Mouse (Mus musculus) liver, embryonic 13.5 days (tissue): ENCODE measurements around the gene Adgrb2. TPM values are rescaled to one million over a fixed set of nuclear protein-coding genes. Genes with fewer than 3 reads are reported as not detected.

Experiments
- ATAC-seq: fragments of 200-750 bp; cut with Nextera tagmentation; 2 replicates; pipeline ENCODE4 v1.8.0; 2017; ENCODE audit warnings: low read depth, mild to moderate bottlenecking, moderate number of reproducible peaks, moderate library complexity
- DNase-seq: peaks from one replicate; pipeline ENCODE4 v3.0.0; 2022
- H3K27ac ChIP-seq: fragments of 300-500 bp; sonication (generic); 2 replicates; pipeline ENCODE4 v1.5.1; 2015; ENCODE audit warnings: moderate library complexity, mild to moderate bottlenecking, inconsistent platforms
- H3K27me3 ChIP-seq: fragments of 300-500 bp; sonication (generic); 2 replicates; pipeline ENCODE4 v1.6.1; 2015; ENCODE audit warnings: mild to moderate bottlenecking, inconsistent platforms
- H3K36me3 ChIP-seq: fragments of 300-500 bp; sonication (generic); 2 replicates; pipeline ENCODE4 v1.6.1; 2015; ENCODE audit warnings: mild to moderate bottlenecking, inconsistent platforms
- H3K4me1 ChIP-seq: fragments of 300-500 bp; sonication (generic); replicated peaks from 2 replicates; pipeline ENCODE4 v1.6.1; 2015; ENCODE audit warnings: inconsistent platforms
- H3K4me2 ChIP-seq: fragments of 300-500 bp; sonication (generic); 2 replicates; pipeline ENCODE4 v1.6.1; 2015; ENCODE audit warnings: inconsistent platforms, mild to moderate bottlenecking, moderate library complexity
- H3K4me3 ChIP-seq: fragments of 300-500 bp; sonication (generic); replicated peaks from 2 replicates; pipeline ENCODE4 v1.5.1; 2015; ENCODE audit warnings: mild to moderate bottlenecking, inconsistent platforms
- H3K9ac ChIP-seq: fragments of 300-500 bp; sonication (generic); 2 replicates; pipeline ENCODE4 v1.6.1; 2015; ENCODE audit warnings: mild to moderate bottlenecking, inconsistent platforms
- H3K9me3 ChIP-seq: fragments of 300-500 bp; sonication (generic); replicated peaks from 2 replicates; pipeline ENCODE4 v1.6.1; 2016; ENCODE audit warnings: inconsistent platforms
- WGBS: fragments of 180-500 bp; shearing (Covaris S2); methylation state at CpG from one replicate; pipeline ENCODE4 v1.1.7; 2015; ENCODE audit not compliant: insufficient replicate concordance; 5-methylcytosine and 5-hydroxymethylcytosine counted together
- polyA plus RNA-seq: library from polyadenylated mRNA; unstranded; fragments of >200 nt; fragmentation: Nextera tagmentation; extraction: Ambion mirVana; gene quantifications from 2 replicates; pipeline ENCODE4 v1.2.1, GENCODE M21; 2015

The Adgrb2 gene
- polyA plus RNA-seq, 1 experiment from 2014 or later, result 0.03 TPM

GRCm38 (mm10) chr4:129989925-129990324 lies 5.3 kb downstream of the Adgrb2 start:
- peaks cover 76% of the 10 kb centered on the region for H3K27me3 ChIP-seq
- DNase-seq, result no peak
- peaks cover 11% of the 10 kb centered on the region; the same call in 1 of the 2 replicates for H3K4me1 ChIP-seq
- H3K27ac ChIP-seq, result no peak overlapping the region
- 79% methylated on average over 4 of the region's 4 CpGs for WGBS
- H3K4me2 ChIP-seq, result no peak overlapping the region
- ATAC-seq, result no peak
- no peak overlapping the region for H3K4me3 ChIP-seq
- no peak overlapping the region for H3K9ac ChIP-seq
- H3K9me3 ChIP-seq, result no peaks in the 10 kb centered on the region
- no peaks in the 10 kb centered on the region for H3K36me3 ChIP-seq

GRCm38 (mm10) chr4:129992720-129993119 lies 8.1 kb downstream of the Adgrb2 start:
- no peak for DNase-seq
- H3K4me3 ChIP-seq, result no peak overlapping the region
- no peak overlapping the region for H3K9ac ChIP-seq
- H3K27ac ChIP-seq, result no peak overlapping the region
- no peak for ATAC-seq
- H3K9me3 ChIP-seq, result no peaks in the 10 kb centered on the region
- 64% methylated on average over 16 of the region's 16 CpGs for WGBS
- peaks cover 58% of the 10 kb centered on the region for H3K27me3 ChIP-seq
- no peaks in the 10 kb centered on the region for H3K4me1 ChIP-seq
- H3K36me3 ChIP-seq, result no peaks in the 10 kb centered on the region
- no peak overlapping the region for H3K4me2 ChIP-seq

GRCm38 (mm10) chr4:129993213-129993612 lies 8.5 kb downstream of the Adgrb2 start:
- peaks cover 58% of the 10 kb centered on the region for H3K27me3 ChIP-seq
- no peak for DNase-seq
- H3K4me2 ChIP-seq, result no peak overlapping the region
- no peak overlapping the region for H3K4me3 ChIP-seq
- H3K36me3 ChIP-seq, result no peaks in the 10 kb centered on the region
- no peak for ATAC-seq
- no peak overlapping the region for H3K27ac ChIP-seq
- no peaks in the 10 kb centered on the region for H3K9me3 ChIP-seq
- H3K9ac ChIP-seq, result no peak overlapping the region
- WGBS, result 71% methylated on average over 5 of the region's 5 CpGs
- no peaks in the 10 kb centered on the region for H3K4me1 ChIP-seq

- H3K9ac ChIP-seq, result no peak overlapping the region
- no peak overlapping the region for H3K4me2 ChIP-seq
- no peaks in the 10 kb centered on the region for H3K36me3 ChIP-seq
- no peak overlapping the region for H3K27ac ChIP-seq
- H3K4me1 ChIP-seq, result no peaks in the 10 kb centered on the region
- no peak overlapping the region for H3K4me3 ChIP-seq
- peaks cover 58% of the 10 kb centered on the region for H3K27me3 ChIP-seq
- no peaks in the 10 kb centered on the region for H3K9me3 ChIP-seq
- no peak for ATAC-seq
- 82% methylated on average over 16 of the region's 16 CpGs for WGBS
- DNase-seq, result no peak
Observed at GRCm38 (mm10) chr4:129993944-129994695, 9.4 kb downstream of the Adgrb2 start.

GRCm38 (mm10) chr4:129994728-129995127 lies 10.1 kb downstream of the Adgrb2 start:
- Histone ChIP-seq H3K27me3 (peaks cover 58% of the 10 kb centered on the region), H3K27ac (no peak overlapping the region), H3K4me3 (no peak overlapping the region), H3K4me2 (no peak overlapping the region), H3K36me3 (no peaks in the 10 kb centered on the region), H3K9ac (no peak overlapping the region), H3K9me3 (no peaks in the 10 kb centered on the region), H3K4me1 (no peaks in the 10 kb centered on the region)
- WGBS, result 74% methylated on average over 5 of the region's 5 CpGs
- no peak for DNase-seq
- ATAC-seq, result no peak

- no peaks in the 10 kb centered on the region for H3K36me3 ChIP-seq
- WGBS, result 71% methylated on average over 8 of the region's 8 CpGs
- ATAC-seq (no peak), DNase-seq (no peak)
- peaks cover 52% of the 10 kb centered on the region for H3K27me3 ChIP-seq
- no peaks in the 10 kb centered on the region for H3K4me1 ChIP-seq
- no peak overlapping the region for H3K4me2 ChIP-seq
- no peak overlapping the region for H3K27ac ChIP-seq
- H3K9me3 ChIP-seq, result no peaks in the 10 kb centered on the region
- H3K4me3 ChIP-seq, result no peak overlapping the region
- H3K9ac ChIP-seq, result no peak overlapping the region
Observed at GRCm38 (mm10) chr4:129995255-129995654, 10.6 kb downstream of the Adgrb2 start.

GRCm38 (mm10) chr4:129996015-129996414 lies 11.3 kb downstream of the Adgrb2 start:
- ATAC-seq, result no peak
- Histone ChIP-seq H3K36me3 (no peaks in the 10 kb centered on the region), H3K9me3 (no peaks in the 10 kb centered on the region), H3K4me1 (no peaks in the 10 kb centered on the region), H3K4me3 (no peak overlapping the region), H3K27me3 (peaks cover 45% of the 10 kb centered on the region), H3K27ac (no peak overlapping the region), H3K9ac (no peak overlapping the region), H3K4me2 (no peak overlapping the region)
- 42% methylated on average over 4 of the region's 4 CpGs for WGBS
- DNase-seq, result no peak

DNA sequence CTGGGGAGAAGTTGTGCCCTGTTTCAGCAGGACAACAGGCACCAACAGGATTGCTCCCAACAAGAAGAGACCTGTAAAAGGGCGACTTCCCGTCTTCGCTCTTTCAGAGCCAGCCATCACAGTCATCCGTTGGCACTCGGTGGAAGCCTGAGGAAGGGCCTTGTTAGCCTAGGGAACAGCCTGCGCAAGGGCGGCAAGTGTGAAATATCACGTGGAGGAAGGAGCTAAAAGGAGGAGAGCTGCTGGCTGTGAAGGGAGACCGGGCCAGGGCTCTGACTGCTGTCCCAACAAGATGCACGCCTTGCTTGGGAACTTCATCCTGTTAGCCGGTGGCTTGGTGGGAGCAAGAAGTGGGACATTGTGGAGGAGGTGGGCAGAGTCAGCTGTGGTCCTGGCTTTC lies 13.5 kb downstream of the Adgrb2 start:
- WGBS, result 27% methylated on average over 11 of the region's 11 CpGs
- H3K27me3 ChIP-seq, result peaks cover 36% of the 10 kb centered on the region
- H3K9me3 ChIP-seq, result no peaks in the 10 kb centered on the region
- no peak overlapping the region for H3K27ac ChIP-seq
- DNase-seq, result no peak
- no peak overlapping the region for H3K4me2 ChIP-seq
- H3K4me3 ChIP-seq, result no peak overlapping the region
- H3K4me1 ChIP-seq, result no peaks in the 10 kb centered on the region
- no peak for ATAC-seq
- no peaks in the 10 kb centered on the region for H3K36me3 ChIP-seq
- no peak overlapping the region for H3K9ac ChIP-seq

DNA sequence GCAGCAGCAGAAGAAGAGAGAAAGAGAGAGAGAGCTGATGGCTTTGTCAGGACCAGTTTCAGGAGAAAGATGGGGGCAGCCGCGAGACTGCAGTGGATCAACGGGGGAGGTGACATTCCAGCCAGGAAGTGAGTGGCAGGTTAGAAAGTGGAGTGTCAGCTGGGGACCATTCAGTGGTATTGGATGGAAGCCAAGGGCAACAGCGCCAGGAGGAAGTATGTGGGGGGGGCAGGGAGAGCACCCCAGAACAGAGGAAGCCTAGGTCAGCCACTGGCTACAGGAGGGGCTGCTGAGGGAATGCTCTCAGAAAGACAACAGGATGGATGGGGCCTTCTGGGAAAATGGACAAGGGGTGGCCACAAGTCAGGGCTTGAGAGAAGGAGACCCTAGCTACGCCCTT lies 17.0 kb downstream of the Adgrb2 start:
- H3K9me3 ChIP-seq, result no peaks in the 10 kb centered on the region
- H3K9ac ChIP-seq, result no peak overlapping the region
- H3K27ac ChIP-seq, result no peak overlapping the region
- H3K36me3 ChIP-seq, result no peaks in the 10 kb centered on the region
- peaks cover 3% of the 10 kb centered on the region for H3K4me1 ChIP-seq
- 25% methylated on average over 5 of the region's 5 CpGs for WGBS
- ATAC-seq, result no peak
- H3K4me3 ChIP-seq, result no peak overlapping the region
- peaks cover 48% of the 10 kb centered on the region for H3K27me3 ChIP-seq
- no peak for DNase-seq
- no peak overlapping the region for H3K4me2 ChIP-seq

GRCm38 (mm10) chr4:130002157-130002556 lies 17.5 kb downstream of the Adgrb2 start:
- ATAC-seq, result no peak
- Histone ChIP-seq H3K4me1 (peaks cover 4% of the 10 kb centered on the region), H3K27me3 (peaks cover 52% of the 10 kb centered on the region), H3K9me3 (no peaks in the 10 kb centered on the region), H3K4me3 (no peak overlapping the region), H3K9ac (no peak overlapping the region), H3K36me3 (no peaks in the 10 kb centered on the region), H3K27ac (no peak overlapping the region), H3K4me2 (no peak overlapping the region)
- WGBS, result 60% methylated on average over 10 of the region's 10 CpGs
- DNase-seq, result no peak

DNA sequence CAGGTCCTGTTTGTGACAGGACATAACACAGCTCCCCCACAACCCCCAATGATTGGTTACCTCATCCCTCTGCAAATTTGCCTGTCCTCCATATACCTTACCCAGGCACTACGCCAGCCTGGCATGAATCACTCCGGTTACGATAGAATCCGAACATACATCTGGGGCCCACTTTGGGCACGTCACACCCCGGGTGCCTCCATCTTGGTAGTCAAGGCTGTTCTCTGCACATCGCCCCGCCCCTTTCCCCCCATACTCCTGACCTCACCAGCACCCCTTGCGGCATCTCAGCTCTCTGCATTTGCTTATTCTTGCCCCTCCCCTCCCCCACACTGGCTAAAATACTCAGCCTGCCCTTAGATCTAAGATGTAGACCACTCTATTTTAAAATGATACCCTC lies 20.9 kb downstream of the Adgrb2 start:
- ATAC-seq, result no peak
- H3K4me2 ChIP-seq, result no peak overlapping the region
- H3K4me1 ChIP-seq, result peaks cover 4% of the 10 kb centered on the region
- H3K27ac ChIP-seq, result no peak overlapping the region
- no peaks in the 10 kb centered on the region for H3K36me3 ChIP-seq
- H3K27me3 ChIP-seq, result peaks cover 60% of the 10 kb centered on the region
- 49% methylated on average over 9 of the region's 9 CpGs for WGBS
- DNase-seq, result no peak
- no peaks in the 10 kb centered on the region for H3K9me3 ChIP-seq
- H3K9ac ChIP-seq, result no peak overlapping the region
- H3K4me3 ChIP-seq, result no peak overlapping the region

DNA sequence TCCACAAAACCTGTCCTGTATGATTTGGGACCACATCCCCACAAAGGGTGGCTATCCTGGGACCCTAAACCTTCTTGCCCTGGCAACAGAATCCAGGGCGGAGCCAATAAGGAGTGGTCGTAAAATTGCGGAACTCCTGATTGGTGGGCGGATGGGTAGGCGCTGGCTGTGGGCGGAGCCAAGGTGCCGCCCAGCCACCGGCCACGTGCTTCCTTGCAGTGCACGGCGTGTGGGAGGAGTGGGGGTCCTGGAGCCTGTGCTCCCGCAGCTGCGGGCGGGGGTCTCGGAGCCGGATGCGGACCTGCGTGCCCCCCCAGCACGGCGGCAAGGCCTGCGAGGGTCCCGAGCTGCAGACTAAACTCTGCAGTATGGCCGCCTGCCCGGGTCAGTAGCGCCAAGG lies 21.9 kb downstream of the Adgrb2 start:
- H3K9me3 ChIP-seq, result no peaks in the 10 kb centered on the region
- DNase-seq, result no peak
- peak overlapping the region; percentile 19; the same call in 1 of the 2 replicates for H3K4me3 ChIP-seq
- ATAC-seq, result no peak
- H3K27ac ChIP-seq, result no peak overlapping the region
- H3K36me3 ChIP-seq, result no peaks in the 10 kb centered on the region
- H3K4me1 ChIP-seq, result peaks cover 4% of the 10 kb centered on the region
- no peak overlapping the region for H3K9ac ChIP-seq
- peak overlapping the region; percentile 49 for H3K4me2 ChIP-seq
- WGBS, result 12% methylated on average over 25 of the region's 25 CpGs
- H3K27me3 ChIP-seq, result peaks cover 67% of the 10 kb centered on the region
